Mouse (Mus musculus): ENCODE measurements around the gene Emilin1.

GRCm38 (mm10) chr5:30863852-30864251 is 49.4 kb upstream of the Emilin1 start:
- TF ChIP-seq CTCF (IDR thresholded peaks at IDR 0.05; ENCODE audit: control insufficient read depth, insufficient read depth, low read length), result no peak
- no peak for TF ChIP-seq POLR2A (IDR thresholded peaks at IDR 0.05; ENCODE audit: borderline replicate concordance, control insufficient read depth, low read depth, low read length)
